Mouse (Mus musculus) lung, postnatal 0 days (tissue): ENCODE data around the gene Dync1i2.

Experiments used
- CTCF ChIP-seq: IDR thresholded peaks from 2 replicates; pipeline ENCODE4 v1.5.1; 2016; ENCODE audit warnings: antibody characterized with exemption, mild to moderate bottlenecking
- EP300 ChIP-seq: IDR thresholded peaks from 2 replicates; pipeline ENCODE4 v1.6.1; 2016; ENCODE audit warnings: antibody characterized with exemption, mild to moderate bottlenecking, control low read depth

DNA sequence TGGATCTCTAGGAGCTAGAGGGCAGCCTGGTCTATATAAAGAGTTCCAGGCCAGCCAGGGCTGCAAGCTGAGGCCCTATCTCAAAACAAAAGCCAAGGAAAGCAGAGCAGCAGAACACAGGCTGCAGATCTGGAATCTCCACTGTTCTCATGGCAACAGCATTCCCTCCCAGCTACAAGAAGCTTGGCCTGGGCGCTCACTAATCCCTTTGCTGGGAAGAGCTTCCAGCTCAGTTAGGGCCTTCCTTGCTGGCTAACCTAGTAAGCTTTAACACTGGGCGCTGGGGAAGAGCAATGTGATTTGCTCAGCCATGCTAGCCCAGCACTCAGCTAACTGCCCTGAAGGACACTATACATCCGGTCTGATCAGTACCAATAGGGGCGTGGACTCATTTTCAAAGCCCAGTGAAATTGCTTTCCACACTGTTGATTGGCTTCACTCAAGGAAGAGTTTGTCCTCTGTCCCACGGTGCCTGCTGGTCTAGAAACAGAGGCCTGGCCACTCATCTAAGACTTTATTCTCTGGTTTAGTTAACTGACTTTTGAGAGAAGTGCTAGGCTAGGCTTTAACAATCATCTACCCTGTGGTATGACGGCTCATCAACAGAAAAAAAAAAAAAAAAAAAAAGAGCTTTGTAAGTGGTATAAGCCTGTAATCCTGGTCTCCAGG, 78.7 kb downstream of the Dync1i2 start:
- TF ChIP-seq CTCF (no peak), EP300 (no peak)
